Comparison of ENCODE assay signal across 9 mouse cellular contexts in the genomic region with DNA sequence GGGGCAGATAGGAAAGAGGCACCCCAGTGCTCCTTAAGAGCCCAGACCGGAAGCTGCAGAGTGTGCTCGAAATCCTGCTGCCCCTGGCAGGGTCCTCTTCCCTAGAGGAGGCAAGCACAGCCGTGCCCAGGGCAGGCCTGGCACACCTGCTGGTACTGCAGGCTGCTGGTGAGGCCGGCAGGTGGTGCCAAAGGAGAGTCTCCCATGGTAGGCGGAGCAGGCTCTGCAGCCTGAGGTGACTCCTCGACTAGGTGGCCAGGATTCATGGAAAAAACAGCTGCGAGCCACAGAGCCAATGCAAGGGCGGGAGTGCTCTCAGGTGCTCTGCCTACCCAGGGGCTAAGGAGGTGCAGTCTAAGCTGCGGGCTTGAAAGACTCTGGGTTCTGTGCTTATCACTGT. TPM values are rescaled to one million over a fixed set of nuclear protein-coding genes. Genes with fewer than 3 reads are reported as not detected.
DNase-seq lines count a peak whose midpoint lies in the region; ATAC-seq and TF ChIP-seq lines count a peak whose summit lies in the region.
"Had no signal": no experiment of that assay in that cellular context is flagged by ENCODE, and none has a peak within 500 bp of the region (broad histone marks: within the 10 kb centered on the region; RNA-seq: fewer than 3 reads in every experiment).

No protein-coding gene starts in this region.

- no peak overlapping the region for H3K9ac ChIP-seq in midbrain, embryonic 13.5 days (replicated peaks)

- peaks cover 7% of the 10 kb centered on the region for H3K4me1 ChIP-seq in thymus, adult 2 months (replicated peaks; ENCODE audit: control insufficient read depth, insufficient read depth, low read length)
- no peaks in the 10 kb centered on the region for H3K4me1 ChIP-seq in midbrain, embryonic 13.5 days (replicated peaks)

- H3K27ac ChIP-seq in thymus, adult 2 months (ENCODE audit: control insufficient read depth, insufficient read depth, low read length) = no peak overlapping the region
- H3K27ac ChIP-seq in gastrocnemius, adult 2 months = no peak overlapping the region
- H3K27ac ChIP-seq in left cerebral cortex, adult 2 months = peak overlapping the region; percentile 45
- no peak overlapping the region for H3K27ac ChIP-seq in midbrain, embryonic 13.5 days

- no peak for ATAC-seq in midbrain, embryonic 13.5 days

- no peaks in the 10 kb centered on the region for H3K36me3 ChIP-seq in thymus, adult 2 months (ENCODE audit: control insufficient read depth, insufficient read depth, low read length)
- H3K36me3 ChIP-seq in midbrain, embryonic 13.5 days = peaks cover 3% of the 10 kb centered on the region; the same call in 1 of the 2 replicates

- H3K27me3 ChIP-seq in thymus, adult 2 months (ENCODE audit: control insufficient read depth, insufficient read depth, low read length) = no peaks in the 10 kb centered on the region
- H3K27me3 ChIP-seq in midbrain, embryonic 13.5 days = no peaks in the 10 kb centered on the region

- peak; percentile 27 for DNase-seq in embryo, embryonic 11 days
- no peak for DNase-seq in embryo, embryonic 9.5 days (ENCODE audit: extremely low spot score)
- peak; percentile 57 for DNase-seq in thymus, adult 2 months
- DNase-seq in thymus, adult 18-20 months = no peak
- DNase-seq in gastrocnemius, adult 2 months = peak; percentile 89
- DNase-seq in left cerebral cortex, adult 2 months (ENCODE audit: extremely low spot score in 1 of 2, low spot score in 2 of 2) = peak in 1 of 2 experiments; percentile 52
- DNase-seq in retina, postnatal 1 day = peak; percentile 48

- intact Hi-C loops in gastrocnemius, adult 2 months (cut with DNase I) = loop anchor here (1.0 kb wide), 1 partner anchor 118 kb away; no protein-coding TSS in a partner anchor
- intact Hi-C loops in left cerebral cortex, adult 2 months (cut with DNase I) = loop anchor here (1.0 kb wide), 1 partner anchor 121 kb away; no protein-coding TSS in a partner anchor

- no peak overlapping the region for H3K4me3 ChIP-seq in thymus, adult 2 months (ENCODE audit: control insufficient read depth, insufficient read depth, low read length)
- no peak overlapping the region for H3K4me3 ChIP-seq in gastrocnemius, adult 2 months
- H3K4me3 ChIP-seq in left cerebral cortex, adult 2 months = no peak overlapping the region
- H3K4me3 ChIP-seq in midbrain, embryonic 13.5 days (replicated peaks) = no peak overlapping the region

- TF ChIP-seq CTCF in thymus, adult 2 months (IDR thresholded peaks at IDR 0.05; ENCODE audit: borderline replicate concordance, control insufficient read depth, extremely low read depth, insufficient read depth, low read length, poor library complexity) = peak; percentile 83; the same call in 1 of the 2 replicates
- peak; percentile 74 for TF ChIP-seq CTCF in gastrocnemius, adult 2 months (IDR thresholded peaks at IDR 0.05)
- TF ChIP-seq CTCF in left cerebral cortex, adult 2 months (IDR thresholded peaks at IDR 0.05) = peak; percentile 64

- no peak overlapping the region for H3K4me2 ChIP-seq in midbrain, embryonic 13.5 days (replicated peaks)

- no peak for TF ChIP-seq POLR2A in thymus, adult 2 months (IDR thresholded peaks at IDR 0.05; ENCODE audit: control insufficient read depth, extremely low read depth, insufficient read depth, low read length, poor library complexity)

- H3K9me3 ChIP-seq in midbrain, embryonic 13.5 days = no peaks in the 10 kb centered on the region

- 53% methylated on average over 9 of the region's 9 CpGs for whole genome bisulfite sequencing in thymus, adult 2 months
- WGBS in midbrain, embryonic 13.5 days = 51% methylated on average over 9 of the region's 9 CpGs

RNA-seq across cellular contexts. Expression of a gene that starts 10.4 kb away (rescaled TPM):
- polyA plus RNA-seq in thymus, adult 2 months (2012; rRNA removed) = 0.34 and 1.0 TPM in 2 replicates
- under 1 TPM in 1 of 2 experiments, not detected in 1; 0.47 TPM for total RNA-seq in gastrocnemius, adult 2 months (2021)
- under 1 TPM in 1 of 2 experiments, not detected in 1; 0.52 TPM for total RNA-seq in left cerebral cortex, adult 2 months (2021)
- 0.72 and 0.85 TPM in 2 replicates for polyA plus RNA-seq in midbrain, embryonic 13.5 days (2015; fragmentation: Nextera tagmentation; extraction: Ambion mirVana)

RNA-seq across cellular contexts. Expression of a gene that starts 10.6 kb away (rescaled TPM):
- 280 and 294 TPM in 2 replicates for polyA plus RNA-seq in thymus, adult 2 months (2012; rRNA removed)
- 10 to 100 TPM; 29.3 to 41.0 TPM for total RNA-seq in gastrocnemius, adult 2 months (2021)
- 100 to 1,000 TPM; 181 to 186 TPM for total RNA-seq in left cerebral cortex, adult 2 months (2021)
- polyA plus RNA-seq in midbrain, embryonic 13.5 days (2015; fragmentation: Nextera tagmentation; extraction: Ambion mirVana) = 101 and 108 TPM in 2 replicates

RNA-seq across cellular contexts. Expression of a gene that starts 28.1 kb away (rescaled TPM):
- polyA plus RNA-seq in thymus, adult 2 months (2012; rRNA removed) = 42.5 and 64.9 TPM in 2 replicates
- total RNA-seq in gastrocnemius, adult 2 months (2021) = 10 to 100 TPM; 26.5 to 30.2 TPM
- 1 to 10 TPM; 7.2 to 8.3 TPM for total RNA-seq in left cerebral cortex, adult 2 months (2021)
- polyA plus RNA-seq in midbrain, embryonic 13.5 days (2015; fragmentation: Nextera tagmentation; extraction: Ambion mirVana) = 3.0 and 3.7 TPM in 2 replicates

RNA-seq across cellular contexts. Expression of a gene that starts 30.0 kb away (rescaled TPM):
- polyA plus RNA-seq in thymus, adult 2 months (2012; rRNA removed) = 5.4 and 6.2 TPM in 2 replicates
- total RNA-seq in gastrocnemius, adult 2 months (2021) = not detected
- total RNA-seq in left cerebral cortex, adult 2 months (2021) = 1 to 10 TPM in 1 of 2 experiments, not detected in 1; 1.2 TPM
- polyA plus RNA-seq in midbrain, embryonic 13.5 days (2015; fragmentation: Nextera tagmentation; extraction: Ambion mirVana) = 0.30 TPM in 1 of 2 replicates, not detected in the other
- total RNA-seq: gastrocnemius, postnatal 36 days had no signal

RNA-seq across cellular contexts. Expression of a gene that starts 30.8 kb away (rescaled TPM):
- 11.9 and 12.7 TPM in 2 replicates for polyA plus RNA-seq in thymus, adult 2 months (2012; rRNA removed)
- total RNA-seq in gastrocnemius, adult 2 months (2021) = 1 to 10 TPM in 1 of 2 experiments, not detected in 1; 2.4 TPM
- 10 to 100 TPM; 15.1 to 27.1 TPM for total RNA-seq in left cerebral cortex, adult 2 months (2021)
- 39.8 and 40.8 TPM in 2 replicates for polyA plus RNA-seq in midbrain, embryonic 13.5 days (2015; fragmentation: Nextera tagmentation; extraction: Ambion mirVana)

Comparison
In these comparisons a context has a peak if more than half of its experiments do, and no peak if none do; other contexts are left out.
1. DNase-seq: peak in embryo, embryonic 11 days (single experiment), thymus, adult 2 months (single experiment), gastrocnemius, adult 2 months (single experiment) and retina, postnatal 1 day (single experiment); none in embryo, embryonic 9.5 days (single experiment) and thymus, adult 18-20 months (0 of 2).
2. RNA of a gene that starts 10.6 kb away (total RNA-seq): 181 to 186 TPM in left cerebral cortex, adult 2 months; 29.3 to 41.0 TPM in gastrocnemius, adult 2 months; every median in the first group is over 4 times any median in the second.
3. Peak in every context shown above with its lines, with median percentiles within 50 percentile points of each other: CTCF ChIP-seq.